Mouse (Mus musculus): ENCODE results near the gene Mcm7. TPM values are rescaled to one million over a fixed set of nuclear protein-coding genes. Genes with fewer than 3 reads are reported as not detected.
"Not testable (repeated sequence)": the region's sequence is repeated elsewhere in the genome, so short reads cannot be mapped to it uniquely, and the experiment has no call there.

Mcm7 gene
- 10.8 and 25.2 TPM in 2 replicates for polyA plus RNA-seq (2012; rRNA removed)

DNA sequence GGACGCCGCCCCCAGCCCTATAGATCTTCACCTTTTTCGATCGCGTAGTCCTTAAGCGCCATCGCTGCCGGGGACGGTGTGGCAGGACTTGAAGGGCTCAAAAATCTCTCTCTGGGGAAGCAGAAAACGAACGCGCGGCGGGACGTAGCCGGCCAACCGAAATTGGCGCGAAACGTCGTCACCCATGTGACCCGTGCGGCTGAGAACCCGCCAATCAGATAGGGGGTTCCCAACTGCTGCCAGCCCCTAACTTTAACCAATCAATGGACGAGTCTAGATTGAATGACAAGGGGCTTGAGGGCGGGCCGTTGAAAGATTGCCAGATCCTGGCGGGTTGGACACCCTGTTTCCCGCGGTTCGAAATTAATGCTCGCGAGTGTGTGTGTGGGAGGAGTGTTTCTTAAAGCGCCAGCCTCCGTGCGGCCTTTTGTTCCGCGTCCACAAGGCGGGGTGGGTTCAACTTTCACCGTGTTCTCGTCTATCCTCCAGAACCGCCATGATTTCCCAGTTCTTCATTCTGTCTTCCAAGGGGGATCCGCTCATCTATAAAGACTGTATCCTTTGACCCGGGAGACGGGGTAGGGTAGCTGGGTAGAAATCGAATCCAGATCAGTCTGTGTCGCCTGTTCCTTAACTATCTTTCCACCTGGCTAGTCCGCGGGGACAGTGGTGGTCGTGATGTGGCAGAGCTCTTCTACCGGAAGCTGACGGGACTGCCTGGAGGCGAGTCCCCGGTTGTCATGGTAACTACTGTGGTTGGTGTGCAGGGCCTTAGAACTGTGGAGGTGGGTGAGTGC, at the start of gene Mcm7, which contains the start of gene Ap4m1:
Mcm7 (minus strand) TSS at position 728 of the 797 bp plus-strand sequence.
Ap4m1 (plus strand) TSS at position 308 of the 797 bp plus-strand sequence.
- under 1% methylated on average over 54 of the region's 54 CpGs for WGBS
- TF ChIP-seq POLR2A (IDR thresholded peaks at IDR 0.05; ENCODE audit: low read depth, low read length) = peak; percentile 25; the same call in 1 of the 2 replicates
- TF ChIP-seq CTCF (IDR thresholded peaks at IDR 0.05; ENCODE audit: extremely low read depth, insufficient read length, insufficient replicate concordance, low read depth, low read length) = peak; percentile 7; the same call in 1 of the 2 replicates
- Histone ChIP-seq H3K27ac (ENCODE audit: insufficient read depth, low read depth, low read length) (peak within 1 kb of the TSS; percentile 80), H3K36me3 (ENCODE audit: control insufficient read depth, insufficient read depth, low read length) (peaks cover 33% of the 10 kb centered on the region), H3K4me3 (ENCODE audit: low read depth, low read length) (peak within 1 kb of the TSS; percentile 69), H3K4me1 (ENCODE audit: control insufficient read depth, insufficient read depth, insufficient read length, low read length) (peaks cover 7% of the 10 kb centered on the region; the same call in 1 of the 2 replicates), H3K27me3 (ENCODE audit: control insufficient read depth, insufficient read depth, low read length) (no peaks in the 10 kb centered on the region)

DNA sequence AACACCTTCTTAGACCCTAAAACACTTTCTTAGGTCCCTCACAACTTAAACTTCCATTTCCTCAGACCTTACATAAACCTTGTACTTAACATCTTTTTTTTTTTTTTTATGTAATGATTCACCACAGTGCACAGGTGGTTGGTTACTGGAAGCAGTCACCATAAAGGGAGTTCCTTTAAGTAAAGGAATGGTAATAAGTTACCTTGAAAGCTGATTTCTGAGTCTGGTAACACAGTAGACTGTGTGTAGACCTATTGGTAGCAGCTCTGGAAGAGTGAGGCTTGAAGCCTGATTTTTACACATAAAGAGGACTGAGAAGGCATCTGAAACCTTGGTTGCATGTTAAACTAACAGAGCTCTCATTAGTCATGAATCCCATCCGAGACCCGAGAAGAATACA, 47.6 kb upstream of the Mcm7 start:
- no peaks in the 10 kb centered on the region; the same call in 1 of the 2 replicates for H3K27me3 ChIP-seq (ENCODE audit: control insufficient read depth, insufficient read depth, low read length)
- TF ChIP-seq CTCF (IDR thresholded peaks at IDR 0.05; ENCODE audit: extremely low read depth, insufficient read length, insufficient replicate concordance, low read depth, low read length) (no peak), POLR2A (IDR thresholded peaks at IDR 0.05; ENCODE audit: low read depth, low read length) (no peak)
- H3K4me1 ChIP-seq (ENCODE audit: control insufficient read depth, insufficient read depth, insufficient read length, low read length) = no peaks in the 10 kb centered on the region
- 39% methylated on average over 2 of the region's 2 CpGs for whole genome bisulfite sequencing
- H3K36me3 ChIP-seq (ENCODE audit: control insufficient read depth, insufficient read depth, low read length) = no peaks in the 10 kb centered on the region
- no peak overlapping the region for H3K4me3 ChIP-seq (ENCODE audit: low read depth, low read length)
- no peak overlapping the region for H3K27ac ChIP-seq (ENCODE audit: insufficient read depth, low read depth, low read length)

DNA sequence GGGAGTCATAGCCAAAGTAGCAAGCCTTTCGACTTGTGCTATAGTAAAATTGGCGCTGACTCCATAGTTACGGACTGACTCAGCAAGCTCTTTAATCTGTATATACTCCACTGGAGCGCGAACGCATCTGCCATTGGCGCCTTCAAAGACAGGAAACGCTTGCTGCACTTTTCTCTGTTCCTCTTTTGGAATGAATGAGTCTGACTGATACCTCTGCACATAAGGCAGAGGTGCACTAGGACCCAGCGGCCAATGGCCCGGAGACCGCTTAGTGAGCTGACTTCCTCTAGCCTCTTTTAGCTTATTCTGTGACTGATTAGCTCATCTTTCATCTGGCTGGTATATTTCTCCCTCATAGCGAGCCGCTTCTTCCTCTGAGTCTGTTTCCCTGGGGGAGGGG, 44.4 kb upstream of the Mcm7 start:
- H3K27me3 ChIP-seq (ENCODE audit: control insufficient read depth, insufficient read depth, low read length); H3K36me3 ChIP-seq (ENCODE audit: control insufficient read depth, insufficient read depth, low read length); H3K4me3 ChIP-seq (ENCODE audit: low read depth, low read length); H3K4me1 ChIP-seq (ENCODE audit: control insufficient read depth, insufficient read depth, insufficient read length, low read length); H3K27ac ChIP-seq (ENCODE audit: insufficient read depth, low read depth, low read length): not testable (repeated sequence)
- WGBS = 92% methylated on average over 13 of the region's 13 CpGs

DNA sequence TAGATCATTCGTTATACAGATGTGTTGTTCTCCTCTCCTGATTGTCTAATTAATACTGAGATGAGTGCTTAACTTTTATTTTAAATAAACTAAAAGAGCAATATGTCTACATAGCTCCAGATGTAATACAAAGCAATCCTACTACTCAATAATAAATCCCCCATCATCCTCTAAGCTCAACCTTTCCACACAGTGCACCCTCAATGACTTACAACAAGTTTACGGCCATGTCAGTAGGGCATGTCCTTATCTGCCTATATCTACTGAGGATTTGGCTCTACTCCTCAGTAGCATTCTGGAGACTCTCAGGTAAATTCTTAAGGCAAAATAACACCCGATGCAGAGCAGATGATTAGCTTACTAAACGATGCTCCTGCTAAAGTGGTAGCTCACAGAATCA, 35.7 kb upstream of the Mcm7 start:
- Histone ChIP-seq H3K27me3 (ENCODE audit: control insufficient read depth, insufficient read depth, low read length) (no peaks in the 10 kb centered on the region), H3K4me1 (ENCODE audit: control insufficient read depth, insufficient read depth, insufficient read length, low read length) (no peaks in the 10 kb centered on the region)

DNA sequence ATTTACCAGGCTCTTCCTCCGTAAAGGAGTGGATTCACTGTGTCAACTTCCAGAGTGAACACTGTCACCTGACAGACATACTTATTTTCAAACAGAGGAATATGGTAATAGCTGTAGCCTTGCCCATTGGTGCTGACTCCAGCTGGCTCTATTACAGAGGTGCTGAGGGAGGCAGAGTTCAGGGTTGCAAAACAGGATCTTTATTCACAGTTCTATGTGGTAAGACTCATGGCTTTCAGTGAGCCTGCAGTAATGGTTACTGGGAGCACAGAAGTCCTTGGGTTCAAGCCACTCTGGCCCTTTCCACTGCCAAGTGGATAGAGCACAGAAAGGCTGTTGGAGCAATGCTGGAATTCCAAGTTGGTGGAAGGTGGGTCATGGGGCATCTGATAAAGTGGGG, 35.0 kb upstream of the Mcm7 start:
- H3K4me3 ChIP-seq (ENCODE audit: low read depth, low read length) = no peak overlapping the region
- H3K27me3 ChIP-seq (ENCODE audit: control insufficient read depth, insufficient read depth, low read length) = no peaks in the 10 kb centered on the region
- no peak overlapping the region for H3K27ac ChIP-seq (ENCODE audit: insufficient read depth, low read depth, low read length)
- H3K4me1 ChIP-seq (ENCODE audit: control insufficient read depth, insufficient read depth, insufficient read length, low read length) = no peaks in the 10 kb centered on the region
- H3K36me3 ChIP-seq (ENCODE audit: control insufficient read depth, insufficient read depth, low read length) = no peaks in the 10 kb centered on the region
- TF ChIP-seq POLR2A (IDR thresholded peaks at IDR 0.05; ENCODE audit: low read depth, low read length) (no peak), CTCF (IDR thresholded peaks at IDR 0.05; ENCODE audit: extremely low read depth, insufficient read length, insufficient replicate concordance, low read depth, low read length) (no peak)
- 68% methylated on average over 1 of the region's 1 CpGs for whole genome bisulfite sequencing

More for the DNA sequence above, 35.7 kb upstream of the Mcm7 start:
- no peak for TF ChIP-seq POLR2A (IDR thresholded peaks at IDR 0.05; ENCODE audit: low read depth, low read length)
- no peak for TF ChIP-seq CTCF (IDR thresholded peaks at IDR 0.05; ENCODE audit: extremely low read depth, insufficient read length, insufficient replicate concordance, low read depth, low read length)
- WGBS = 68% methylated on average over 4 of the region's 4 CpGs
- H3K4me3 ChIP-seq (ENCODE audit: low read depth, low read length) = no peak overlapping the region
- no peaks in the 10 kb centered on the region for H3K36me3 ChIP-seq (ENCODE audit: control insufficient read depth, insufficient read depth, low read length)
- H3K27ac ChIP-seq (ENCODE audit: insufficient read depth, low read depth, low read length) = no peak overlapping the region

DNA sequence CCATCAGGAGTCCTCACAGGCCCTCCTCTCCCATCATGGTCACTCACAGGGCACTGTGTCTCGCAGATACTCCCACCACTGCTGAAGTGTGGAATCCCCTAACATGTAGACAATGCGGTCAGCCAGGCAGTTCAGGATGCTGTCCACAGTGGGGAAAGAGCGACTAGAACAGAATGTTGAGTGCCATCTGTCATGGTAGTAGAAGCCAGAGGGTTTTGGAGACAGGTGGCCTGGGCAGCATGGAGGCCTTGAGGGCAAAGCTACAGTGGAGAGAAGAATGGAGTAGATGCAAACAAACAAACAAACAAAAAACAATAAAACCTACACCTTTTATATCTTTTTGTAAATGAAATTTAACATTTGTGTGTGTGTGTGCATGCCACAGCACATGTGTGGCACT, 29.9 kb upstream of the Mcm7 start:
- H3K4me1 ChIP-seq (ENCODE audit: control insufficient read depth, insufficient read depth, insufficient read length, low read length) = no peaks in the 10 kb centered on the region
- TF ChIP-seq POLR2A (IDR thresholded peaks at IDR 0.05; ENCODE audit: low read depth, low read length) (no peak), CTCF (IDR thresholded peaks at IDR 0.05; ENCODE audit: extremely low read depth, insufficient read length, insufficient replicate concordance, low read depth, low read length) (no peak)
- no peaks in the 10 kb centered on the region for H3K27me3 ChIP-seq (ENCODE audit: control insufficient read depth, insufficient read depth, low read length)
- H3K36me3 ChIP-seq (ENCODE audit: control insufficient read depth, insufficient read depth, low read length) = no peaks in the 10 kb centered on the region
- H3K27ac ChIP-seq (ENCODE audit: insufficient read depth, low read depth, low read length) = no peak overlapping the region
- H3K4me3 ChIP-seq (ENCODE audit: low read depth, low read length) = no peak overlapping the region
- WGBS = 85% methylated on average over 3 of the region's 3 CpGs

DNA sequence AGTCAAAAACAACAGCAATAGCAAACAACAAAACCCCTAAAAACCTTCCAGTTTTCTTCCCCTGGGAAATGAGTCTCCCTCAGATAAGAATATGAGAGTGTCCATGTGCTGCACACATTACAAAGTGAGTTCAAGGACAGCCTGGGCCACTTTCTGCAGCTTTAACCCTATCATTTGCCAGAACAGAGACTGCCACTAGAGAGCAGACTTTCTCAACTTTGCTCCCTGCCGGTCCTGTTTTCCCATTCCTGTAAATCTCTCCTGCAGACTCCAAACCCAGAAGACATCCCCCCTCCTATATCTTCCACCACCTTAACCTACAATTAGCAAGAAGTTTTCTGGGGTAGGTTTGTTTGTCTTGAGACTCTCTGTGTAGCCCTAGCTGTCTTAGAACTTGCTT, 27.4 kb upstream of the Mcm7 start:
- 9% methylated on average over 1 of the region's 1 CpGs for WGBS
- TF ChIP-seq CTCF (IDR thresholded peaks at IDR 0.05; ENCODE audit: extremely low read depth, insufficient read length, insufficient replicate concordance, low read depth, low read length) (no peak), POLR2A (IDR thresholded peaks at IDR 0.05; ENCODE audit: low read depth, low read length) (no peak)

More for the DNA sequence above, 27.4 kb upstream of the Mcm7 start:
- H3K27ac ChIP-seq (ENCODE audit: insufficient read depth, low read depth, low read length) = no peak overlapping the region
- H3K36me3 ChIP-seq (ENCODE audit: control insufficient read depth, insufficient read depth, low read length) = no peaks in the 10 kb centered on the region
- H3K4me3 ChIP-seq (ENCODE audit: low read depth, low read length) = no peak overlapping the region
- H3K4me1 ChIP-seq (ENCODE audit: control insufficient read depth, insufficient read depth, insufficient read length, low read length) = peaks cover 5% of the 10 kb centered on the region
- H3K27me3 ChIP-seq (ENCODE audit: control insufficient read depth, insufficient read depth, low read length) = no peaks in the 10 kb centered on the region

All from small intestine, adult 2 months (tissue).